Mouse (Mus musculus): ENCODE results near the gene Sestd1. TPM values are rescaled to one million over a fixed set of nuclear protein-coding genes. Genes with fewer than 3 reads are reported as not detected.

The Sestd1 gene
- polyA plus RNA-seq, 1 experiment: 15.2 TPM

DNA sequence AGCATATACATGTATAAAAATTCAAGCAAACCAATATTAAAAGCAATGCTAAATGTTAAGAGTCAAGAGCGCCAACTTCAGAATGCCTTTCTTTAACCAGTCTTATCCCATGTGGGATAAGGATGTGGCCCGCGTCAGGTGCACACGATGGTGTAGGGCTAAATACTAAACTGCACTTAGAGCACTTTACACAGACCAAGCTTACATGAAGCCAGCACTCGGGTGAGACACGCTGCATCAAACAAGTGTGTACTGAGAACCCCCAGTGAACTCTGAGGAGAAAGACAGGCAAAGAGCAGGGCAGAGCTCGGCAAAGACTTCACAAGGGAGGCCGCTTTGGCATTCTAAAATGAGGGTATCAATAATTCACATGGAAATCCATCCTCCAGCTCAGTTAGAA lies 129.1 kb downstream of the Sestd1 start:
- TF ChIP-seq FOSL1 (IDR thresholded peaks at IDR 0.05; ENCODE audit: insufficient read depth, low read length, poor library complexity, severe bottlenecking): no peak
- TF ChIP-seq CTCF (IDR thresholded peaks at IDR 0.05; ENCODE audit: control insufficient read depth, insufficient read depth, insufficient read length): no peak
- TF ChIP-seq USF1 (IDR thresholded peaks at IDR 0.05; ENCODE audit: low read depth): no peak
- TF ChIP-seq CEBPB (IDR thresholded peaks at IDR 0.05; ENCODE audit: low read depth): no peak
- no peak for TF ChIP-seq MYOD1 (IDR thresholded peaks at IDR 0.05; ENCODE audit: control insufficient read depth, insufficient read length, low read depth)
- no peak for TF ChIP-seq MYOG (IDR thresholded peaks at IDR 0.05; ENCODE audit: control insufficient read depth, extremely low read depth, insufficient read length)
- no peak for TF ChIP-seq MAX (IDR thresholded peaks at IDR 0.05)
- Histone ChIP-seq H3K36me3 (ENCODE audit: control insufficient read depth, insufficient read depth) (no peaks in the 10 kb centered on the region), H3ac (ENCODE audit: control insufficient read depth, insufficient read length, low read depth) (no peak overlapping the region), H3K79me3 (ENCODE audit: low read depth) (no peaks in the 10 kb centered on the region), H3K79me2 (ENCODE audit: control insufficient read depth, insufficient read depth) (no peaks in the 10 kb centered on the region), H3K27me3 (ENCODE audit: control insufficient read depth, insufficient read depth, insufficient read length) (no peaks in the 10 kb centered on the region), H3K4me3 (ENCODE audit: insufficient read depth, poor library complexity, severe bottlenecking) (no peak overlapping the region)

DNA sequence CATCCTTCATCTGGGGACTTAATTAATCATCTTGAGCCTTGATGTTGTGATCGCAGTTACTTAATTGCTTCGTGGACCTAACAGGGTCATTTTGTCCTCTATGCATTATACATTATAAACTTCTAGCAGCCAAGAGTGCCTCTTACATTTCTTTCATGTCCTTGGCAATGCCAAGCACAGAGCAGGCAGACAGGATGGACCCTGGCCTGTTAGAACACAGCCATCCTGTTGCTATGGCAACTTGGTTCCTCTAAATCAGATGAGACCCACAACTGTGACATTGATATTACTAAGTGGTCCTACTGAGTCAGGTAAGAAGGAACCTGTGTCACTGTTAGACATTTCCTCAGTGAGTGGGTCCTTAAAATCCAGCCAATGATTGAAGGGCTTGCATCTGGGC lies 130.8 kb downstream of the Sestd1 start:
- Histone ChIP-seq H3ac (ENCODE audit: control insufficient read depth, insufficient read length, low read depth) (no peak overlapping the region), H3K79me2 (ENCODE audit: control insufficient read depth, insufficient read depth) (no peaks in the 10 kb centered on the region), H3K36me3 (ENCODE audit: control insufficient read depth, insufficient read depth) (no peaks in the 10 kb centered on the region), H3K27me3 (ENCODE audit: control insufficient read depth, insufficient read depth, insufficient read length) (no peaks in the 10 kb centered on the region), H3K79me3 (ENCODE audit: low read depth) (no peaks in the 10 kb centered on the region), H3K4me3 (ENCODE audit: insufficient read depth, poor library complexity, severe bottlenecking) (no peak overlapping the region)
- no peak for TF ChIP-seq CEBPB (IDR thresholded peaks at IDR 0.05; ENCODE audit: low read depth)
- TF ChIP-seq MYOD1 (IDR thresholded peaks at IDR 0.05; ENCODE audit: control insufficient read depth, insufficient read length, low read depth): no peak
- no peak for TF ChIP-seq USF1 (IDR thresholded peaks at IDR 0.05; ENCODE audit: low read depth)
- TF ChIP-seq CTCF (IDR thresholded peaks at IDR 0.05; ENCODE audit: control insufficient read depth, insufficient read depth, insufficient read length): no peak
- TF ChIP-seq FOSL1 (IDR thresholded peaks at IDR 0.05; ENCODE audit: insufficient read depth, low read length, poor library complexity, severe bottlenecking): no peak
- no peak for TF ChIP-seq MAX (IDR thresholded peaks at IDR 0.05)
- no peak for TF ChIP-seq MYOG (IDR thresholded peaks at IDR 0.05; ENCODE audit: control insufficient read depth, extremely low read depth, insufficient read length)

DNA sequence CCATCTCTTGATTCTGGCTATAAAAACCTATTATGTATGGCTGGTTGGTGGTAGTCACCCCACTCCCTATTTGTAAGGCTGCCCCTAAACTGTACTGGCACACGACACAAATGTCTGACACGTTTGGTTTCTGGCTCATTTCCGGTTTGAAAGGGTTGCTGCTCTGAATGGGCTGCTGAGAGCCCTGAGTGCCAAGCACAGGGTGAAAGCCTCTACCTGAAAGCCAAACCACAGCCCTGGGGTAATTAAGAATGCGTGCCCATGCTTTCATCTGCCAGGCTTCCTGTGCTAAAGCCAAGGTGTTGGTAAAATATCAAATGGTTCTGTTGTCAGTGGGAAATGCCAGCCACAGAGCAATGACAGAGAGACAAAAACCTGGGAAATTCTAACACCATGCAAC lies 132.2 kb downstream of the Sestd1 start:
- TF ChIP-seq CTCF (IDR thresholded peaks at IDR 0.05; ENCODE audit: control insufficient read depth, insufficient read depth, insufficient read length) (no peak), MYOD1 (IDR thresholded peaks at IDR 0.05; ENCODE audit: control insufficient read depth, insufficient read length, low read depth) (no peak), CEBPB (IDR thresholded peaks at IDR 0.05; ENCODE audit: low read depth) (no peak), USF1 (IDR thresholded peaks at IDR 0.05; ENCODE audit: low read depth) (no peak), FOSL1 (IDR thresholded peaks at IDR 0.05; ENCODE audit: insufficient read depth, low read length, poor library complexity, severe bottlenecking) (no peak), MYOG (IDR thresholded peaks at IDR 0.05; ENCODE audit: control insufficient read depth, extremely low read depth, insufficient read length) (no peak), MAX (IDR thresholded peaks at IDR 0.05) (no peak)

DNA sequence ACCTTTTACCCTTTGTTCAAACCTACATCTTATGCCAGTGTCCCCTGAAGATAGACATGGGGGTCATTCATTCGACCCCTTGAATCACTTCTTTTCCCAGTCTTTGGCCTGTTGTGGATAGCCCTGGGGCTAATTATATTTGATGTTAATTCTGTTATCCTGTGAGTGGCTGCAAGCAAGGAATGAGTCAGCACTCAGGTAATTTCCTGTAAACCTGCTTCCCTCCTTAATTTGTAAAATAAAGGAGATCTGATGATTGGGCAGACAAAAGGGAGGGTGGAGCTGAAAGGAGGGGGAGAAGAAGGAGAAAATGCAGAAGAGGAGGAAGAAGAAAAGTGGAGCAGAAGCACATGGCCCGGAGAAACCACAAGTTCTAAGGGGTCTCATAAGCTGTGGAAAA lies 133.4 kb downstream of the Sestd1 start:
- Histone ChIP-seq H3K4me3 (ENCODE audit: insufficient read depth, poor library complexity, severe bottlenecking) (no peak overlapping the region), H3ac (ENCODE audit: control insufficient read depth, insufficient read length, low read depth) (no peak overlapping the region), H3K27me3 (ENCODE audit: control insufficient read depth, insufficient read depth, insufficient read length) (no peaks in the 10 kb centered on the region), H3K79me3 (ENCODE audit: low read depth) (no peaks in the 10 kb centered on the region), H3K79me2 (ENCODE audit: control insufficient read depth, insufficient read depth) (no peaks in the 10 kb centered on the region), H3K36me3 (ENCODE audit: control insufficient read depth, insufficient read depth) (no peaks in the 10 kb centered on the region)
- TF ChIP-seq USF1 (IDR thresholded peaks at IDR 0.05; ENCODE audit: low read depth) (no peak), FOSL1 (IDR thresholded peaks at IDR 0.05; ENCODE audit: insufficient read depth, low read length, poor library complexity, severe bottlenecking) (no peak), CEBPB (IDR thresholded peaks at IDR 0.05; ENCODE audit: low read depth) (no peak), MYOG (IDR thresholded peaks at IDR 0.05; ENCODE audit: control insufficient read depth, extremely low read depth, insufficient read length) (no peak), MYOD1 (IDR thresholded peaks at IDR 0.05; ENCODE audit: control insufficient read depth, insufficient read length, low read depth) (no peak), MAX (IDR thresholded peaks at IDR 0.05) (no peak), CTCF (IDR thresholded peaks at IDR 0.05; ENCODE audit: control insufficient read depth, insufficient read depth, insufficient read length) (no peak)

More for the DNA sequence above, 132.2 kb downstream of the Sestd1 start:
- Histone ChIP-seq H3K79me3 (ENCODE audit: low read depth) (no peaks in the 10 kb centered on the region), H3ac (ENCODE audit: control insufficient read depth, insufficient read length, low read depth) (no peak overlapping the region), H3K4me3 (ENCODE audit: insufficient read depth, poor library complexity, severe bottlenecking) (no peak overlapping the region), H3K36me3 (ENCODE audit: control insufficient read depth, insufficient read depth) (no peaks in the 10 kb centered on the region), H3K79me2 (ENCODE audit: control insufficient read depth, insufficient read depth) (no peaks in the 10 kb centered on the region), H3K27me3 (ENCODE audit: control insufficient read depth, insufficient read depth, insufficient read length) (no peaks in the 10 kb centered on the region)

DNA sequence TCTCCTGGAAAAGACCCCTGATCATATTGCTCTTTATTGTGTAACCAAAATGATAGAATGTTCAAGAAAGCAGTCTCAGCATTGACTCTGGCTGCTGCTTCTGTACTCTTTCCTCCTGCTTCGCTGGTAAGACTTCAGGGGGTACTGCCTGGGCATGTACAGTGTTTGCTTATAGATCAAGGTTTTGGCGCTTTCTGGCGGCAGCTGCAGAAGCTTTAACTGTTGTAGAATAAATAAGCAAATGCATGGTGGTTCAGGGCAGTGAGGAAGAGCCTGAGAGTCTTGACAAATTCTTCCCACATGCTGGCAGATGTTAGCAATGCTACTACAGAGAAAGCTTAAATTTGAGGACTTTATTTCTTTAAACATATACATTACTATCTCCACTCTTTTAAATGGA lies 134.1 kb downstream of the Sestd1 start:
- no peaks in the 10 kb centered on the region for H3K36me3 ChIP-seq (ENCODE audit: control insufficient read depth, insufficient read depth)
- TF ChIP-seq USF1 (IDR thresholded peaks at IDR 0.05; ENCODE audit: low read depth) (no peak), MYOG (IDR thresholded peaks at IDR 0.05; ENCODE audit: control insufficient read depth, extremely low read depth, insufficient read length) (no peak), CEBPB (IDR thresholded peaks at IDR 0.05; ENCODE audit: low read depth) (no peak), MYOD1 (IDR thresholded peaks at IDR 0.05; ENCODE audit: control insufficient read depth, insufficient read length, low read depth) (no peak), MAX (IDR thresholded peaks at IDR 0.05) (no peak), FOSL1 (IDR thresholded peaks at IDR 0.05; ENCODE audit: insufficient read depth, low read length, poor library complexity, severe bottlenecking) (no peak)
- no peaks in the 10 kb centered on the region for H3K79me2 ChIP-seq (ENCODE audit: control insufficient read depth, insufficient read depth)
- H3K79me3 ChIP-seq (ENCODE audit: low read depth): no peaks in the 10 kb centered on the region
- H3K27me3 ChIP-seq (ENCODE audit: control insufficient read depth, insufficient read depth, insufficient read length): no peaks in the 10 kb centered on the region
- no peak overlapping the region for H3ac ChIP-seq (ENCODE audit: control insufficient read depth, insufficient read length, low read depth)
- H3K4me3 ChIP-seq (ENCODE audit: insufficient read depth, poor library complexity, severe bottlenecking): no peak overlapping the region

DNA sequence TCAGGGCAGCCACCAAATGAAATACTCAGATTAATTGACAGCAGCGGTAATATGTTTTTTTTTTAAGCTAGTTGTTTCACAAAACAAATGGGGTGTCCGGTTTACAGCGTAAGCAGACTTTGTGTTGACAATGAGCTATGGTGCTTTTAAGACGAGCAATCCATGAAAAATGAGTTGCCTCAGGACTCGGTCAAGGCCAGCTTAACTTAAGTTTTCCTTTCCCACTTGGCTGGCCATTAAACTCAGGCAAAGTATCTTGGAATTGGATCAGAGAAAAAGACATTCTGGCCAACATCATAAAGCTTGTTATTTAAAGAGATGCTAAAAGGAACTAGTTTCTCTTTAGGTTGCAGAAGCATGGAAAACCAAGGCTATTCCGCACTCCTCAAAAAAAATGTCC lies 136.9 kb downstream of the Sestd1 start:
- H3K27me3 ChIP-seq (ENCODE audit: control insufficient read depth, insufficient read depth, insufficient read length): no peaks in the 10 kb centered on the region
- H3K36me3 ChIP-seq (ENCODE audit: control insufficient read depth, insufficient read depth): no peaks in the 10 kb centered on the region
- no peak overlapping the region for H3K4me3 ChIP-seq (ENCODE audit: insufficient read depth, poor library complexity, severe bottlenecking)
- H3ac ChIP-seq (ENCODE audit: control insufficient read depth, insufficient read length, low read depth): no peak overlapping the region
- H3K79me3 ChIP-seq (ENCODE audit: low read depth): no peaks in the 10 kb centered on the region
- no peaks in the 10 kb centered on the region for H3K79me2 ChIP-seq (ENCODE audit: control insufficient read depth, insufficient read depth)
- TF ChIP-seq MYOD1 (IDR thresholded peaks at IDR 0.05; ENCODE audit: control insufficient read depth, insufficient read length, low read depth) (no peak), MYOG (IDR thresholded peaks at IDR 0.05; ENCODE audit: control insufficient read depth, extremely low read depth, insufficient read length) (no peak), CEBPB (IDR thresholded peaks at IDR 0.05; ENCODE audit: low read depth) (no peak), CTCF (IDR thresholded peaks at IDR 0.05; ENCODE audit: control insufficient read depth, insufficient read depth, insufficient read length) (no peak), FOSL1 (IDR thresholded peaks at IDR 0.05; ENCODE audit: insufficient read depth, low read length, poor library complexity, severe bottlenecking) (no peak), MAX (IDR thresholded peaks at IDR 0.05) (no peak), USF1 (IDR thresholded peaks at IDR 0.05; ENCODE audit: low read depth) (no peak)

Data from C2C12 (cell line).